Mouse (Mus musculus) small intestine, adult 2 months (tissue): ENCODE data around the gene Ppm1f. TPM values are rescaled to one million over a fixed set of nuclear protein-coding genes. Genes with fewer than 3 reads are reported as not detected.
"Not testable (repeated sequence)": the region's sequence is repeated elsewhere in the genome, so short reads cannot be mapped to it uniquely, and the experiment has no call there.

Experiments
- H3K27ac ChIP-seq: fragments of 200-500 bp; 2 replicates; pipeline ENCODE4 v1.5.1; 2012; ENCODE audit warnings: low read depth, low read length, control low read depth, inconsistent platforms; ENCODE audit not compliant: insufficient read depth
- H3K27me3 ChIP-seq: fragments of 200-500 bp; 2 replicates; pipeline ENCODE4 v1.6.1; 2012; ENCODE audit warnings: mild to moderate bottlenecking, moderate library complexity, low read length, inconsistent platforms; ENCODE audit not compliant: control insufficient read depth, insufficient read depth
- H3K36me3 ChIP-seq: fragments of 200-500 bp; 2 replicates; pipeline ENCODE4 v1.6.1; 2012; ENCODE audit warnings: mild to moderate bottlenecking, low read length, control low read depth, inconsistent platforms; ENCODE audit not compliant: control insufficient read depth, insufficient read depth
- H3K4me1 ChIP-seq: fragments of 200-500 bp; 2 replicates; pipeline ENCODE4 v1.6.1; 2012; ENCODE audit warnings: low read length, inconsistent platforms, mixed read lengths; ENCODE audit not compliant: control insufficient read depth, insufficient read depth, insufficient read length
- H3K4me3 ChIP-seq: fragments of 200-500 bp; 2 replicates; pipeline ENCODE4 v1.5.1; 2012; ENCODE audit warnings: low read depth, mild to moderate bottlenecking, control low read depth, inconsistent platforms, low read length, moderate library complexity
- CTCF ChIP-seq: fragments of 200-500 bp; IDR thresholded peaks from 2 replicates; pipeline ENCODE4 v1.5.1; 2012; ENCODE audit warnings: low read depth, mild to moderate bottlenecking, control low read depth, inconsistent platforms, low read length, moderate library complexity, mixed read lengths; ENCODE audit not compliant: insufficient replicate concordance, insufficient read length; ENCODE audit errors: extremely low read depth
- POLR2A ChIP-seq: fragments of 200-500 bp; IDR thresholded peaks from 2 replicates; pipeline ENCODE4 v1.6.1; 2012; ENCODE audit warnings: low read depth, mild to moderate bottlenecking, control low read depth, inconsistent platforms, low read length, moderate library complexity
- WGBS: fragments of 180-500 bp; shearing (Covaris S2); methylation state at CpG from one replicate; pipeline ENCODE4 v1.1.7; 2018; 5-methylcytosine and 5-hydroxymethylcytosine counted together
- polyA plus RNA-seq: library from polyadenylated mRNA; depleted of rRNA; stranded (reverse); fragments of >200 nt; gene quantifications from 2 replicates; pipeline ENCODE4 v1.2.3, GENCODE M21; 2012

Ppm1f gene
- polyA plus RNA-seq, 1 experiment, result 2.3 TPM

- TF ChIP-seq POLR2A (no peak), CTCF (no peak)
- WGBS, result 74% methylated on average over 1 of the region's 1 CpGs
Measured at GRCm38 (mm10) chr16:16913440-16913839, 17.2 kb downstream of the Ppm1f start.

GRCm38 (mm10) chr16:16918441-16919117 is 22.3 kb downstream of the Ppm1f start:
- no peak overlapping the region for H3K27ac ChIP-seq
- TF ChIP-seq POLR2A, result no peak
- no peak for TF ChIP-seq CTCF
- no peak overlapping the region for H3K4me3 ChIP-seq
- peaks cover 2% of the 10 kb centered on the region; the same call in 1 of the 2 replicates for H3K36me3 ChIP-seq
- H3K27me3 ChIP-seq, result no peaks in the 10 kb centered on the region
- H3K4me1 ChIP-seq, result no peaks in the 10 kb centered on the region
- 88% methylated on average over 7 of the region's 7 CpGs for WGBS

More at GRCm38 (mm10) chr16:16913440-16913839, 17.2 kb downstream of the Ppm1f start:
- Histone ChIP-seq H3K4me1 (no peaks in the 10 kb centered on the region), H3K4me3 (no peak overlapping the region), H3K27me3 (no peaks in the 10 kb centered on the region), H3K27ac (no peak overlapping the region), H3K36me3 (peaks cover 2% of the 10 kb centered on the region)

DNA sequence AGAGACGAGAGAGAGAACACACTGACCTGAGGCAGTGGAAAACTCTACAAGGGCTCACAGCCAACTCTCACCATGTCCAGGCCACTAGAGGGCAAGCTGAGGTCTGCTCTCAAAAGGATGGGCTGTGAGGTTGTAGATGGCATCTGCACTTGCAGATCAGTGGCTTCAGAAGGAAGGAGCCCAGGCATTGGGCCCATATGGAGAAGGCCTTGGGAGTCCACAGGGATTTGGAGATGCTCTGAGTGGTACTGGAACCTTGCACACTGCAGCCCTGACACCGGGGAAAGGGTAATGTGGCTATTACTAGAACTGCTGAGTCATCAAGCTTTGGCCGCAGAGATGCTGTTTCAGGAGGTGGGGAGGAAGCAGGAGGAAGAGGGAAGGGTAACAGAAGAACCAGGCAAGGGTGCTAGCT is 24.8 kb downstream of the Ppm1f start:
- Histone ChIP-seq H3K27ac (no peak overlapping the region), H3K27me3 (no peaks in the 10 kb centered on the region), H3K4me1 (no peaks in the 10 kb centered on the region), H3K4me3 (no peak overlapping the region), H3K36me3 (peaks cover 2% of the 10 kb centered on the region; the same call in 1 of the 2 replicates)
- TF ChIP-seq CTCF, result peak; percentile 50; the same call in 1 of the 2 replicates
- TF ChIP-seq POLR2A, result no peak
- 66% methylated on average over 3 of the region's 3 CpGs for WGBS

DNA sequence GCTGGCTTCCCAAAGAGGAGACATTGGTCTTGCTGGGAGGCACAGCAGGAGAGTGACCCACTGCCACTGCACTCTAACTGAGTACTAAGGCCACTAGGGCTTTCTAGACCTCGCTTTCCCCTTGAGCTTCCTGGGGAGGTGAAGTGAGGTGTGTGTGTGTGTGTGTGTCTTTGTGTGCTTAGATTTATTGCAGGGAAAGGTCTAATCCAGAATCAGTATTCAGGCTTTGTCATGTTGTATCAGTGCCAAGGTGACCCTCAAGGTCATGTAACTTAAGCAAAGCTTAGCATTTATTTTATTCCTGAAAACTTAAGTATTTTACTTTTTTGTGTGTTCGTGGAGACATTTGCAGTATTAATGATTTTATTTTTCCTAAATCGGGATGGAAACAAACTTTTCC is 28.2 kb downstream of the Ppm1f start:
- WGBS, result 97% methylated on average over 3 of the region's 3 CpGs
- H3K4me1 ChIP-seq, result no peaks in the 10 kb centered on the region
- no peaks in the 10 kb centered on the region for H3K36me3 ChIP-seq

DNA sequence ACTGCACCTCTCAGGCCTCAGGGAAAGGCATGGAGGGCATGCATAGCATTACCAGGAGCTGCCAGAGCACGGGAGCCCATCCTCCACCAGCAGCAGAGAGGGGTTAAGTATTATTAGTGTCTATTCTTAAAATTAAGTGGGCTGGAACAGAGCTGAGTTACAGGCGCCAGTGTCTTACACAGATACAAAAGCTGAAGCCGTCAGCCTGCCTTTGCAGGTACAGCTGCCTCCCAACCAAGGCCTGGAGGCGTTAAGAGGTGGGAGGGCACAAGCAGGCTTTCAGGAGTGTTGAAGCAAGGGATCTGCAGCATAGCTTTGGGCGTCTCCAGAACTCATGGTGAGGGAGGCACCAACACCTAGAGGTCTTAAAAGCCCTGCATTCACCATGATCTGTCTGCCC is 30.3 kb downstream of the Ppm1f start:
- Histone ChIP-seq H3K36me3 (no peaks in the 10 kb centered on the region), H3K27me3 (no peaks in the 10 kb centered on the region), H3K4me1 (no peaks in the 10 kb centered on the region), H3K4me3 (no peak overlapping the region), H3K27ac (no peak overlapping the region)
- no peak for TF ChIP-seq CTCF
- TF ChIP-seq POLR2A, result no peak
- WGBS, result 81% methylated on average over 5 of the region's 5 CpGs

More for the DNA sequence above, 28.2 kb downstream of the Ppm1f start:
- H3K4me3 ChIP-seq, result no peak overlapping the region
- no peak for TF ChIP-seq POLR2A
- no peak for TF ChIP-seq CTCF
- H3K27me3 ChIP-seq, result no peaks in the 10 kb centered on the region
- no peak overlapping the region for H3K27ac ChIP-seq

- H3K27ac ChIP-seq, H3K4me1 ChIP-seq, H3K27me3 ChIP-seq, H3K4me3 ChIP-seq, H3K36me3 ChIP-seq: not testable (repeated sequence)
- 62% methylated on average over 3 of the region's 3 CpGs for WGBS
Measured at GRCm38 (mm10) chr16:16928908-16929307, 32.6 kb downstream of the Ppm1f start.

GRCm38 (mm10) chr16:16930326-16930725 is 34.1 kb downstream of the Ppm1f start:
- WGBS, result 95% methylated on average over 3 of the region's 3 CpGs
- TF ChIP-seq CTCF, result no peak
- TF ChIP-seq POLR2A, result no peak
- Histone ChIP-seq H3K27me3 (no peaks in the 10 kb centered on the region), H3K27ac (no peak overlapping the region), H3K4me1 (no peaks in the 10 kb centered on the region), H3K36me3 (no peaks in the 10 kb centered on the region), H3K4me3 (no peak overlapping the region)
